Mouse (Mus musculus) lung, adult 2 months (tissue): ENCODE measurements around the gene Insl5.

Experiments used
- CTCF ChIP-seq: fragments of 200-500 bp; IDR thresholded peaks from 2 replicates; pipeline ENCODE4 v1.5.1; 2011; ENCODE audit warnings: mild to moderate bottlenecking, low read length, control low read depth; ENCODE audit not compliant: insufficient read depth
- POLR2A ChIP-seq: fragments of 200-500 bp; IDR thresholded peaks from 2 replicates; pipeline ENCODE4 v1.6.1; 2011; ENCODE audit warnings: low read depth, mild to moderate bottlenecking, control low read depth, low read length, borderline replicate concordance; ENCODE audit errors: extremely low read depth

DNA sequence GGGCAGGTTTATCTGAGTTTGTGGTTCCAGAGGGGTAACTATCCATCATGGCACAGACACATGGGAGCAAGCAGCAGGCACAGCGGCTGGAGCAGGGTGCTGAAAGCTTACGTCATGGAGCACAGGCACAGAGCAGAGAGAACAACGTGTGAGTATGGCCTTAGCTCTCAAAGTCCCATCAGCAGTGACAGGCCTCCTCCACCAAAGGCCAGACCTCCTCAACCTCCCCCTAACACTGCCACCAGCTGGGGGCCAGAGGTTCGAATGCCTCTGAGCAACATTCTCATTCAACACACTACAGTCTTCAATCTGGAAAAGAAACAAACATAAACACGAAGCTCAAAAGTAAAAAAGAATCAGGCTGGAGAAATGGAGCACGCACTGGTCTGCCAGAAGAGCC, 38.1 kb downstream of the Insl5 start:
- TF ChIP-seq CTCF (no peak), POLR2A (no peak)
